Comparison of ENCODE assay signal across 8 mouse cellular contexts in genomic region chr2:181722213-181722612, GRCm38 (mm10). TPM values are rescaled to one million over a fixed set of nuclear protein-coding genes. Genes with fewer than 3 reads are reported as not detected.
DNase-seq lines count a peak whose midpoint lies in the region; ATAC-seq lines count a peak whose summit lies in the region.
"Had no signal": no experiment of that assay in that cellular context is flagged by ENCODE, and none has a peak within 500 bp of the region (broad histone marks: within the 10 kb centered on the region; RNA-seq: fewer than 3 reads in every experiment).

No protein-coding gene starts in this region.

- peaks cover 13% of the 10 kb centered on the region; the same call in 1 of the 2 replicates for H3K36me3 ChIP-seq in midbrain, embryonic 10.5 days
- H3K36me3 ChIP-seq in midbrain, embryonic 16.5 days (ENCODE audit: control insufficient read depth, insufficient read depth, low read length), result peaks cover 12% of the 10 kb centered on the region
- H3K36me3 ChIP-seq in intestine, embryonic 16.5 days (ENCODE audit: control insufficient read depth, insufficient read depth, low read length), result no peaks in the 10 kb centered on the region
- H3K36me3 ChIP-seq in midbrain, embryonic 14.5 days (ENCODE audit: control insufficient read depth, insufficient read depth, low read length), result peaks cover 51% of the 10 kb centered on the region

- no peak overlapping the region for H3K27ac ChIP-seq in midbrain, embryonic 10.5 days (replicated peaks)
- no peak overlapping the region for H3K27ac ChIP-seq in midbrain, embryonic 16.5 days (ENCODE audit: low read length)
- H3K27ac ChIP-seq in intestine, embryonic 16.5 days (ENCODE audit: low read length), result no peak overlapping the region
- H3K27ac ChIP-seq in midbrain, embryonic 14.5 days (replicated peaks; ENCODE audit: low read depth, low read length), result no peak overlapping the region
- H3K27ac ChIP-seq: heart, embryonic 13.5 days had no signal

- no peak overlapping the region for H3K4me2 ChIP-seq in midbrain, embryonic 16.5 days (ENCODE audit: low read length)
- no peak overlapping the region for H3K4me2 ChIP-seq in intestine, embryonic 16.5 days (ENCODE audit: low read depth, low read length)
- no peak overlapping the region for H3K4me2 ChIP-seq in midbrain, embryonic 14.5 days (ENCODE audit: low read length)
- H3K4me2 ChIP-seq: heart, embryonic 13.5 days had no signal

- no peak overlapping the region for H3K4me3 ChIP-seq in midbrain, embryonic 10.5 days
- H3K4me3 ChIP-seq in midbrain, embryonic 16.5 days (ENCODE audit: low read depth, low read length), result no peak overlapping the region
- no peak overlapping the region for H3K4me3 ChIP-seq in intestine, embryonic 16.5 days (ENCODE audit: low read length)
- H3K4me3 ChIP-seq in midbrain, embryonic 14.5 days (replicated peaks; ENCODE audit: low read depth, low read length), result no peak overlapping the region
- H3K4me3 ChIP-seq: heart, embryonic 13.5 days had no signal

- peak; percentile 52 for DNase-seq in midbrain, embryonic 10.5 days (ENCODE audit: low spot score)
- DNase-seq in ZHBTc4 (ENCODE audit: low read depth, low spot score), result peak; percentile 62
- DNase-seq in cerebellum, postnatal 36 days, result peak; percentile 37 to 50
- DNase-seq in midbrain, embryonic 14.5 days, result peak; percentile 87
- no peak for DNase-seq in spleen, adult 12 weeks (ENCODE audit: low spot score)

- no peak for ATAC-seq in midbrain, embryonic 16.5 days
- ATAC-seq in intestine, embryonic 16.5 days, result peak; percentile 31; the same call in 1 of the 2 replicates
- peak; percentile 37 for ATAC-seq in midbrain, embryonic 14.5 days (ENCODE audit: low FRiP score, low TSS enrichment)

- 16% methylated on average over 3 of the region's 3 CpGs for WGBS in midbrain, embryonic 10.5 days
- 7% methylated on average over 3 of the region's 3 CpGs for WGBS in midbrain, embryonic 16.5 days
- WGBS in intestine, embryonic 16.5 days, result 14% methylated on average over 3 of the region's 3 CpGs
- 3% methylated on average over 3 of the region's 3 CpGs for WGBS in midbrain, embryonic 14.5 days

- no peaks in the 10 kb centered on the region for H3K4me1 ChIP-seq in midbrain, embryonic 10.5 days
- H3K4me1 ChIP-seq in midbrain, embryonic 16.5 days (ENCODE audit: control insufficient read depth, insufficient read depth, low read length), result peaks cover 7% of the 10 kb centered on the region
- H3K4me1 ChIP-seq in intestine, embryonic 16.5 days (ENCODE audit: control insufficient read depth, insufficient read depth, low read length), result no peaks in the 10 kb centered on the region
- peaks cover 2% of the 10 kb centered on the region for H3K4me1 ChIP-seq in midbrain, embryonic 14.5 days (ENCODE audit: control insufficient read depth, insufficient read depth, low read length)

- no peaks in the 10 kb centered on the region for H3K27me3 ChIP-seq in midbrain, embryonic 10.5 days (ENCODE audit: low read depth, poor library complexity, severe bottlenecking)
- H3K27me3 ChIP-seq in midbrain, embryonic 16.5 days (ENCODE audit: control insufficient read depth, insufficient read depth, low read depth, low read length), result no peaks in the 10 kb centered on the region
- H3K27me3 ChIP-seq in intestine, embryonic 16.5 days (replicated peaks; ENCODE audit: control insufficient read depth, insufficient read depth, low read length), result no peaks in the 10 kb centered on the region
- no peaks in the 10 kb centered on the region for H3K27me3 ChIP-seq in midbrain, embryonic 14.5 days (ENCODE audit: control insufficient read depth, insufficient read depth, low read length)
- H3K27me3 ChIP-seq: heart, embryonic 13.5 days had no signal

- H3K9ac ChIP-seq in midbrain, embryonic 16.5 days (ENCODE audit: low read depth, low read length), result no peak overlapping the region
- no peak overlapping the region for H3K9ac ChIP-seq in intestine, embryonic 16.5 days (ENCODE audit: low read depth, low read length)
- no peak overlapping the region; the same call in 1 of the 2 replicates for H3K9ac ChIP-seq in midbrain, embryonic 14.5 days (replicated peaks; ENCODE audit: low read length)
- H3K9ac ChIP-seq: heart, embryonic 13.5 days had no signal

- H3K9me3 ChIP-seq in midbrain, embryonic 10.5 days (replicated peaks), result no peaks in the 10 kb centered on the region
- H3K9me3 ChIP-seq in midbrain, embryonic 16.5 days (replicated peaks; ENCODE audit: control insufficient read depth, low read length, poor library complexity, severe bottlenecking), result no peaks in the 10 kb centered on the region
- no peaks in the 10 kb centered on the region for H3K9me3 ChIP-seq in intestine, embryonic 16.5 days (ENCODE audit: control insufficient read depth, low read length)
- no peaks in the 10 kb centered on the region for H3K9me3 ChIP-seq in midbrain, embryonic 14.5 days (ENCODE audit: control insufficient read depth, low read length)
- H3K9me3 ChIP-seq: heart, embryonic 13.5 days had no signal

RNA-seq across cellular contexts. Expression of gene Oprl1, which starts 7.4 kb away (rescaled TPM):
- 6.4 and 14.5 TPM in 2 replicates for polyA plus RNA-seq in midbrain, embryonic 10.5 days (2016; fragmentation: Nextera tagmentation; extraction: Ambion mirVana)
- polyA plus RNA-seq in midbrain, embryonic 16.5 days (2015; fragmentation: Nextera tagmentation; extraction: Ambion mirVana), result 103 and 111 TPM in 2 replicates
- 1.2 and 1.7 TPM in 2 replicates for polyA plus RNA-seq in intestine, embryonic 16.5 days (2015; fragmentation: Nextera tagmentation; extraction: Ambion mirVana)
- 105 and 110 TPM in 2 replicates for polyA plus RNA-seq in midbrain, embryonic 14.5 days (2014; fragmentation: Nextera tagmentation; extraction: Ambion mirVana)

RNA-seq across cellular contexts. Expression of gene Lkaaear1, which starts 24.0 kb away (rescaled TPM):
- polyA plus RNA-seq in midbrain, embryonic 10.5 days (2016; fragmentation: Nextera tagmentation; extraction: Ambion mirVana), result not detected in 2 replicates
- not detected in 2 replicates for polyA plus RNA-seq in midbrain, embryonic 16.5 days (2015; fragmentation: Nextera tagmentation; extraction: Ambion mirVana)
- not detected in 2 replicates for polyA plus RNA-seq in intestine, embryonic 16.5 days (2015; fragmentation: Nextera tagmentation; extraction: Ambion mirVana)
- not detected in 2 replicates for polyA plus RNA-seq in midbrain, embryonic 14.5 days (2014; fragmentation: Nextera tagmentation; extraction: Ambion mirVana)
- polyA plus RNA-seq: heart, embryonic 13.5 days had no signal

RNA-seq across cellular contexts. Expression of gene Rgs19, which starts 28.4 kb away (rescaled TPM):
- 74.5 and 81.1 TPM in 2 replicates for polyA plus RNA-seq in midbrain, embryonic 10.5 days (2016; fragmentation: Nextera tagmentation; extraction: Ambion mirVana)
- 60.8 and 65.1 TPM in 2 replicates for polyA plus RNA-seq in midbrain, embryonic 16.5 days (2015; fragmentation: Nextera tagmentation; extraction: Ambion mirVana)
- 36.1 and 39.6 TPM in 2 replicates for polyA plus RNA-seq in intestine, embryonic 16.5 days (2015; fragmentation: Nextera tagmentation; extraction: Ambion mirVana)
- 57.0 and 72.9 TPM in 2 replicates for polyA plus RNA-seq in midbrain, embryonic 14.5 days (2014; fragmentation: Nextera tagmentation; extraction: Ambion mirVana)

RNA-seq across cellular contexts. Expression of gene Myt1, which starts 40.9 kb away (rescaled TPM):
- polyA plus RNA-seq in midbrain, embryonic 10.5 days (2016; fragmentation: Nextera tagmentation; extraction: Ambion mirVana), result 14.3 and 33.2 TPM in 2 replicates
- 15.6 and 19.2 TPM in 2 replicates for polyA plus RNA-seq in midbrain, embryonic 16.5 days (2015; fragmentation: Nextera tagmentation; extraction: Ambion mirVana)
- polyA plus RNA-seq in intestine, embryonic 16.5 days (2015; fragmentation: Nextera tagmentation; extraction: Ambion mirVana), result 1.4 and 1.7 TPM in 2 replicates
- polyA plus RNA-seq in midbrain, embryonic 14.5 days (2014; fragmentation: Nextera tagmentation; extraction: Ambion mirVana), result 21.2 and 31.3 TPM in 2 replicates

RNA-seq across cellular contexts. Expression of gene Tcea2, which starts 42.1 kb away (rescaled TPM):
- 14.5 and 18.0 TPM in 2 replicates for polyA plus RNA-seq in midbrain, embryonic 10.5 days (2016; fragmentation: Nextera tagmentation; extraction: Ambion mirVana)
- polyA plus RNA-seq in midbrain, embryonic 16.5 days (2015; fragmentation: Nextera tagmentation; extraction: Ambion mirVana), result 58.2 and 59.2 TPM in 2 replicates
- 15.1 and 16.4 TPM in 2 replicates for polyA plus RNA-seq in intestine, embryonic 16.5 days (2015; fragmentation: Nextera tagmentation; extraction: Ambion mirVana)
- 37.4 and 44.9 TPM in 2 replicates for polyA plus RNA-seq in midbrain, embryonic 14.5 days (2014; fragmentation: Nextera tagmentation; extraction: Ambion mirVana)
